Mouse (Mus musculus): ENCODE data around the gene Prr5l.

Prr5l gene

GRCm38 (mm10) chr2:101722370-101723332 lies 160.2 kb downstream of the Prr5l start:
- no peak for DNase-seq (ENCODE audit: low spot score)

GRCm38 (mm10) chr2:101721835-101722234 lies 161.0 kb downstream of the Prr5l start:
- no peak for DNase-seq (ENCODE audit: low spot score)

- DNase-seq (ENCODE audit: low spot score): no peak
These were observed 165.7 kb downstream of the Prr5l start for GRCm38 (mm10) chr2:101717162-101717561.

- DNase-seq (ENCODE audit: low spot score): peak; percentile 77
These were observed 167.0 kb downstream of the Prr5l start for GRCm38 (mm10) chr2:101715650-101716323.

- no peak for DNase-seq (ENCODE audit: low spot score)
These were observed 171.2 kb downstream of the Prr5l start for GRCm38 (mm10) chr2:101711608-101712007.

- peak; percentile 55 for DNase-seq (ENCODE audit: low spot score)
These were observed 176.8 kb downstream of the Prr5l start for GRCm38 (mm10) chr2:101705941-101706485.

- DNase-seq (ENCODE audit: low spot score): no peak
These were observed 183.5 kb downstream of the Prr5l start for GRCm38 (mm10) chr2:101699284-101699683.

- DNase-seq (ENCODE audit: low spot score): no peak
These were observed 187.2 kb downstream of the Prr5l start for GRCm38 (mm10) chr2:101695584-101695983.

- no peak for DNase-seq (ENCODE audit: low spot score)
These were observed 189.1 kb downstream of the Prr5l start for GRCm38 (mm10) chr2:101693577-101694215.

GRCm38 (mm10) chr2:101693043-101693442 lies 189.8 kb downstream of the Prr5l start:
- DNase-seq (ENCODE audit: low spot score): no peak

- no peak for DNase-seq (ENCODE audit: low spot score)
These were observed 192.5 kb downstream of the Prr5l start for GRCm38 (mm10) chr2:101690252-101690827.

GRCm38 (mm10) chr2:101688011-101688410 lies 194.8 kb downstream of the Prr5l start:
- DNase-seq (ENCODE audit: low spot score): no peak

- DNase-seq (ENCODE audit: low spot score): no peak
These were observed 198.4 kb downstream of the Prr5l start for GRCm38 (mm10) chr2:101684421-101684820.

GRCm38 (mm10) chr2:101679164-101679784 lies 203.6 kb downstream of the Prr5l start:
- no peak for DNase-seq (ENCODE audit: low spot score)

- peak; percentile 92 for DNase-seq (ENCODE audit: low spot score)
These were observed 204.4 kb downstream of the Prr5l start, which contains the start of gene Traf6 for GRCm38 (mm10) chr2:101678236-101679021. Gene Traf6, plus strand, starts transcription at chr2:101678429.

- no peak for DNase-seq (ENCODE audit: low spot score)
These were observed 209.3 kb downstream of the Prr5l start for GRCm38 (mm10) chr2:101673547-101673946.

- DNase-seq (ENCODE audit: low spot score): no peak
These were observed 214.1 kb downstream of the Prr5l start for GRCm38 (mm10) chr2:101668751-101669150.

GRCm38 (mm10) chr2:101665703-101666092 lies 217.1 kb downstream of the Prr5l start:
- no peak for DNase-seq (ENCODE audit: low spot score)

- peak; percentile 79 for DNase-seq (ENCODE audit: low spot score)
These were observed 217.6 kb downstream of the Prr5l start for GRCm38 (mm10) chr2:101665058-101665702.

All from testis, postnatal 10 days (tissue).